In genomic region chr9:108141387-108141786, GRCm38 (mm10) we compare ENCODE assay signal across 21 mouse cellular contexts.
"Had no signal": no experiment of that assay in that cellular context is flagged by ENCODE, and none has a peak within 500 bp of the region (broad histone marks: within the 10 kb centered on the region; RNA-seq: fewer than 3 reads in every experiment).

No protein-coding gene starts in this region.

- H3K27me3 ChIP-seq: limb, embryonic 15.5 days; midbrain, embryonic 12.5 days; midbrain, embryonic 15.5 days; neural tube, embryonic 12.5 days; neural tube, embryonic 15.5 days had no signal

- DNase-seq: kidney, adult 2 months; kidney, postnatal 25 days; left cerebral cortex, postnatal 4 days; liver, postnatal 0 days; retina, postnatal 1 day; right cerebral cortex, postnatal 4 days; thymus, adult 2 months; thymus, postnatal 14 days had no signal

- H3K36me3 ChIP-seq: limb, embryonic 12.5 days; limb, embryonic 15.5 days had no signal

- H3K4me3 ChIP-seq: limb, embryonic 12.5 days; limb, embryonic 15.5 days; midbrain, embryonic 12.5 days; midbrain, embryonic 15.5 days; neural tube, embryonic 12.5 days; neural tube, embryonic 15.5 days had no signal

- H3K9me3 ChIP-seq: limb, embryonic 15.5 days; midbrain, embryonic 12.5 days; midbrain, embryonic 15.5 days; neural tube, embryonic 12.5 days; neural tube, embryonic 15.5 days had no signal

- H3K9ac ChIP-seq: limb, embryonic 12.5 days; limb, embryonic 15.5 days; liver, embryonic 14.5 days; liver, postnatal 0 days; lung, embryonic 14.5 days; midbrain, embryonic 12.5 days; midbrain, embryonic 15.5 days; neural tube, embryonic 12.5 days; neural tube, embryonic 15.5 days had no signal

- H3K27ac ChIP-seq: kidney, postnatal 0 days; limb, embryonic 12.5 days; limb, embryonic 15.5 days; liver, embryonic 14.5 days; macrophage; midbrain, embryonic 12.5 days; midbrain, embryonic 15.5 days; neural tube, embryonic 12.5 days; neural tube, embryonic 15.5 days; stomach, postnatal 0 days had no signal

- H3K4me2 ChIP-seq: limb, embryonic 12.5 days; limb, embryonic 15.5 days; liver, embryonic 11.5 days; lung, embryonic 14.5 days; midbrain, embryonic 12.5 days; midbrain, embryonic 15.5 days; neural tube, embryonic 12.5 days; neural tube, embryonic 15.5 days had no signal

- H3K4me1 ChIP-seq: midbrain, embryonic 15.5 days; neural tube, embryonic 15.5 days had no signal

- ATAC-seq: liver, postnatal 0 days; lung, postnatal 0 days; midbrain, embryonic 15.5 days had no signal
